Mouse (Mus musculus): ENCODE measurements around the gene Mx1. TPM values are rescaled to one million over a fixed set of nuclear protein-coding genes. Genes with fewer than 3 reads are reported as not detected.

The Mx1 gene
- total RNA-seq, 2 experiments from 2014 or later: 0.73 to 1.1 TPM

GRCm38 (mm10) chr16:97397945-97398531, 64.7 kb downstream of the Mx1 start:
- intact Hi-C loops (cut with DNase I): no loop called here
- DNase-seq (ENCODE audit: low spot score in 2 of 2): no peak

Other genes with a start within 250 kb of the Mx1 start
- 1 to 10 TPM; 3.2 to 8.0 TPM for gene Bace2, start 106.2 kb downstream of the Mx1 start, total RNA-seq (2021)
- not detected for gene Fam3b, start 51.9 kb upstream of the Mx1 start, total RNA-seq (2021)
- not detected for gene Tmprss2, start 148.3 kb upstream of the Mx1 start, total RNA-seq (2021)